ENCODE assay signal across 15 mouse cellular contexts in the genomic region with DNA sequence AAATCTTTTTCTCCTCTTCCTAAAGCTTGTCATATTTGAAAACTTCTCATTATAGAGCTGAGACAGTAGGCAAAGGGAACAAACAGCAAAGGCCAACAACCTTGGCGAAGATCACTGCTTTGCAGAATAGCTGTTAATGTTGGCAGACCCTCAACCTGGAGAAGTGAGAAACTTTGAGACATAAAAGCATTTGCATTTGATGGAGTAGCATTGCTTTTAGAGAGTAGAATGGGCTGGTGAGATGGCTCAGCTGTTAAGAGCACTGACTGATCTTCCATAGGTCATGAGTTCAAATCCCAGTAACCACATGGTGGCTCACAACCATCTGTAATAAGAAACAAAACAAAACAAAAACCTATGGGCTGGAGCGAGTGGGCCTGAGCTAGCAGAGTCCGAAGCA.
"Had no signal": no experiment of that assay in that cellular context is flagged by ENCODE, and none has a peak within 500 bp of the region (broad histone marks: within the 10 kb centered on the region; RNA-seq: fewer than 3 reads in every experiment).

No protein-coding gene starts in this region.

- H3K36me3 ChIP-seq: neural tube, embryonic 15.5 days; stomach, embryonic 15.5 days had no signal

- H3K9ac ChIP-seq: neural tube, embryonic 15.5 days; stomach, embryonic 15.5 days had no signal

- H3K4me3 ChIP-seq: neural tube, embryonic 15.5 days; stomach, embryonic 15.5 days had no signal

- H3K27me3 ChIP-seq: neural tube, embryonic 15.5 days; stomach, embryonic 15.5 days had no signal

- H3K9me3 ChIP-seq: neural tube, embryonic 15.5 days; stomach, embryonic 15.5 days had no signal

- H3K27ac ChIP-seq: neural tube, embryonic 15.5 days; stomach, embryonic 15.5 days; stomach, postnatal 0 days had no signal

- H3K4me1 ChIP-seq: neural tube, embryonic 15.5 days; stomach, embryonic 15.5 days had no signal

- H3K4me2 ChIP-seq: neural tube, embryonic 15.5 days; stomach, embryonic 15.5 days had no signal

- DNase-seq: retina, postnatal 1 day; right cerebral cortex, adult 18-20 months; right cerebral cortex, postnatal 14 days; right cerebral cortex, postnatal 25 days; right cerebral cortex, postnatal 4 days; spleen, adult 18-20 months; thymus, adult 18-20 months; thymus, adult 2 months; thymus, postnatal 14 days; thymus, postnatal 25 days; thymus, postnatal 36 days; thymus, postnatal 4 days had no signal
